Mouse (Mus musculus) MEL (cell line): ENCODE data around the gene Vdac2. TPM values are rescaled to one million over a fixed set of nuclear protein-coding genes. Genes with fewer than 3 reads are reported as not detected.

Experiments
- DNase-seq: peaks from one replicate; pipeline ENCODE4 v3.0.0; 2011; ENCODE audit warnings: low read depth, low spot score
- H3K27ac ChIP-seq: 2 replicates; pipeline ENCODE4 v1.5.1; 2012; ENCODE audit warnings: low read depth, mild to moderate bottlenecking, control low read depth, low read length, moderate library complexity; ENCODE audit not compliant: control insufficient read depth
- H3K27me3 ChIP-seq, 2 experiments: fragments of 150-350 bp in 1 of 2; sonication (generic) in 1 of 2; 2 replicates each; pipeline ENCODE4 v1.6.1; 2012; ENCODE audit warnings: low read length in 2 of 2, mild to moderate bottlenecking in 2 of 2, improper control_type of control experiment in 1 of 2, moderate library complexity in 1 of 2; ENCODE audit not compliant: insufficient read depth in 2 of 2, control insufficient read depth in 1 of 2
- H3K36me3 ChIP-seq, 2 experiments: 2 replicates each; pipeline ENCODE4 v1.6.1; 2012 to 2014; ENCODE audit warnings: low read length in 2 of 2, improper control_type of control experiment in 1 of 2, inconsistent platforms in 1 of 2, mild to moderate bottlenecking in 1 of 2; ENCODE audit not compliant: insufficient read depth in 2 of 2, control insufficient read depth in 1 of 2
- H3K4me1 ChIP-seq, 2 experiments: fragments of 150-350 bp in 1 of 2; sonication (generic) in 1 of 2; 2 replicates each; pipeline ENCODE4 v1.6.1; 2012; ENCODE audit warnings: low read length in 2 of 2, improper control_type of control experiment in 1 of 2, mild to moderate bottlenecking in 1 of 2; ENCODE audit not compliant: insufficient read depth in 2 of 2, control insufficient read depth in 1 of 2
- H3K4me3 ChIP-seq, 2 experiments: fragments of 150-350 bp in 1 of 2; sonication (generic) in 1 of 2; 2 replicates each; pipeline ENCODE4 v1.5.1; 2012; ENCODE audit warnings: low read depth in 2 of 2, low read length in 2 of 2, mild to moderate bottlenecking in 2 of 2, moderate library complexity in 2 of 2, control low read depth in 1 of 2, improper control_type of control experiment in 1 of 2; ENCODE audit not compliant: control insufficient read depth in 1 of 2, insufficient read depth in 1 of 2
- H3K79me2 ChIP-seq: 2 replicates; pipeline ENCODE4 v1.6.1; 2012; ENCODE audit warnings: mild to moderate bottlenecking, low read length, moderate library complexity; ENCODE audit not compliant: control insufficient read depth, poor library complexity, insufficient read depth
- H3K9ac ChIP-seq: 2 replicates; pipeline ENCODE4 v1.6.1; 2012; ENCODE audit warnings: low read depth, mild to moderate bottlenecking, control low read depth, low read length, moderate library complexity; ENCODE audit not compliant: control insufficient read depth, poor library complexity, severe bottlenecking
- H3K9me3 ChIP-seq: fragments of 150-350 bp; sonication (generic); replicated peaks from 2 replicates; pipeline ENCODE4 v1.6.1; 2012; ENCODE audit warnings: mild to moderate bottlenecking, low read length, improper control_type of control experiment, moderate library complexity; ENCODE audit not compliant: insufficient read depth
- BHLHE40 ChIP-seq: IDR thresholded peaks from 2 replicates; pipeline ENCODE4 v1.6.1; 2012; ENCODE audit warnings: low read depth, mild to moderate bottlenecking, inconsistent platforms, low read length, improper control_type of control experiment, borderline replicate concordance
- CHD2 ChIP-seq: IDR thresholded peaks from 2 replicates; pipeline ENCODE4 v1.6.1; 2011; ENCODE audit warnings: low read length, improper control_type of control experiment
- EP300 ChIP-seq, 2 experiments: IDR thresholded peaks; 2 replicates each; pipeline ENCODE4 v1.6.1; 2011; ENCODE audit warnings: improper control_type of control experiment in 2 of 2, low read length in 2 of 2, low read depth in 1 of 2, mild to moderate bottlenecking in 1 of 2
- GABPA ChIP-seq: IDR thresholded peaks from 2 replicates; pipeline ENCODE4 v1.6.1; 2012; ENCODE audit warnings: low read depth, mild to moderate bottlenecking, inconsistent platforms, low read length, improper control_type of control experiment, moderate library complexity
- HCFC1 ChIP-seq: IDR thresholded peaks from 2 replicates; pipeline ENCODE4 v1.6.1; 2012; ENCODE audit warnings: low read depth, mild to moderate bottlenecking, inconsistent platforms, low read length, improper control_type of control experiment, moderate library complexity
- MAFK ChIP-seq: IDR thresholded peaks from 2 replicates; pipeline ENCODE4 v1.6.1; 2011; ENCODE audit warnings: low read depth, mild to moderate bottlenecking, low read length, improper control_type of control experiment, borderline replicate concordance
- MAX ChIP-seq: IDR thresholded peaks from 2 replicates; pipeline ENCODE4 v1.6.1; 2011; ENCODE audit warnings: low read length, improper control_type of control experiment
- MXI1 ChIP-seq: IDR thresholded peaks from 2 replicates; pipeline ENCODE4 v1.6.1; 2011; ENCODE audit warnings: mild to moderate bottlenecking, low read depth, low read length, improper control_type of control experiment
- MYB ChIP-seq: IDR thresholded peaks from 2 replicates; pipeline ENCODE4 v1.6.1; 2011; ENCODE audit warnings: mild to moderate bottlenecking, low read depth, low read length, improper control_type of control experiment
- POLR2A ChIP-seq, 2 experiments: IDR thresholded peaks; 2 replicates each; pipeline ENCODE4 v1.6.1; 2011 to 2012; ENCODE audit warnings: low read length in 2 of 2, mild to moderate bottlenecking in 2 of 2, control low read depth in 1 of 2, improper control_type of control experiment in 1 of 2, low read depth in 1 of 2, moderate library complexity in 1 of 2; ENCODE audit not compliant: control insufficient read depth in 1 of 2, insufficient read depth in 1 of 2, poor library complexity in 1 of 2
- POLR2AphosphoS2 ChIP-seq: IDR thresholded peaks from 2 replicates; pipeline ENCODE4 v1.6.1; 2011; ENCODE audit warnings: low read length, improper control_type of control experiment
- SIN3A ChIP-seq: IDR thresholded peaks from 2 replicates; pipeline ENCODE4 v1.6.1; 2012; ENCODE audit warnings: low read length, improper control_type of control experiment, inconsistent platforms
- SMC3 ChIP-seq: IDR thresholded peaks from 2 replicates; pipeline ENCODE4 v1.6.1; 2011; ENCODE audit warnings: low read depth, low read length, improper control_type of control experiment
- TAL1 ChIP-seq: IDR thresholded peaks from 2 replicates; pipeline ENCODE4 v1.6.1; 2012; ENCODE audit warnings: mild to moderate bottlenecking, inconsistent platforms, low read length, moderate library complexity, mixed read lengths
- TCF12 ChIP-seq: IDR thresholded peaks from 2 replicates; pipeline ENCODE4 v1.6.1; 2014; ENCODE audit warnings: low read depth, mild to moderate bottlenecking, inconsistent platforms, low read length, improper control_type of control experiment, moderate library complexity
- UBTF ChIP-seq: IDR thresholded peaks from 2 replicates; pipeline ENCODE4 v1.6.1; 2012; ENCODE audit warnings: low read depth, mild to moderate bottlenecking, inconsistent platforms, low read length, improper control_type of control experiment, moderate library complexity, borderline replicate concordance; ENCODE audit not compliant: insufficient read depth
- USF1 ChIP-seq: IDR thresholded peaks from 2 replicates; pipeline ENCODE4 v1.6.1; 2014; ENCODE audit warnings: low read depth, mild to moderate bottlenecking, inconsistent platforms, low read length, improper control_type of control experiment, moderate library complexity
- USF2 ChIP-seq, 2 experiments: IDR thresholded peaks; 2 replicates each; pipeline ENCODE4 v1.6.1; 2011 to 2012; ENCODE audit warnings: improper control_type of control experiment in 2 of 2, low read length in 2 of 2, borderline replicate concordance in 1 of 2, inconsistent platforms in 1 of 2, low read depth in 1 of 2, mild to moderate bottlenecking in 1 of 2; ENCODE audit not compliant: insufficient read depth in 1 of 2
- ZMIZ1 ChIP-seq: IDR thresholded peaks from 2 replicates; pipeline ENCODE4 v1.6.1; 2012; ENCODE audit warnings: low read depth, mild to moderate bottlenecking, inconsistent platforms, low read length, improper control_type of control experiment, moderate library complexity
- ZNF384 ChIP-seq: IDR thresholded peaks from 2 replicates; pipeline ENCODE4 v1.6.1; 2012; ENCODE audit warnings: low read depth, mild to moderate bottlenecking, inconsistent platforms, low read length, improper control_type of control experiment
- polyA plus RNA-seq, 2 experiments: library from polyadenylated mRNA; stranded (reverse) in 1 of 2; unstranded in 1 of 2; fragments of >175 nt in 1 of 2; fragments of >200 nt in 1 of 2; gene quantifications; 2 replicates each; pipeline versions ENCODE4 v1.2.1 to v1.2.4; 2012; ENCODE audit warnings: low replicate concordance in 2 of 2, low read depth in 1 of 2; ENCODE audit not compliant: insufficient read length in 2 of 2, insufficient read depth in 1 of 2, missing spikeins in 1 of 2
- total RNA-seq: library from RNA; depleted of rRNA; stranded (reverse); fragments of 300-350 nt; gene quantifications from 2 replicates; pipeline ENCODE4 v1.2.3, GENCODE M21; 2012

Vdac2 gene
- total and polyA plus RNA-seq, 3 experiments: 74.9 to 327 (median 247) TPM

GRCm38 (mm10) chr14:21792250-21792649 is 32.8 kb upstream of the Vdac2 start:
- Histone ChIP-seq H3K9ac (no peak overlapping the region), H3K79me2 (no peaks in the 10 kb centered on the region), H3K4me1 (no peaks in the 10 kb centered on the region), H3K27ac (no peak overlapping the region), H3K9me3 (no peaks in the 10 kb centered on the region), H3K36me3 (peaks cover 0 to 2% of the 10 kb centered on the region in 2 experiments; a peak in 2 of 4 replicates), H3K4me3 (no peak overlapping the region), H3K27me3 (no peaks in the 10 kb centered on the region)
- no peak for DNase-seq
- TF ChIP-seq HCFC1 (no peak), MXI1 (no peak), TAL1 (no peak), TCF12 (no peak), GABPA (no peak), POLR2AphosphoS2 (no peak), EP300 (IDR thresholded peaks at IDR 0.05; ENCODE audit: low read depth in 1 of 2, low read length in 2 of 2) (no peak), MYB (no peak), BHLHE40 (no peak), ZNF384 (no peak), ZMIZ1 (no peak), UBTF (no peak), SIN3A (no peak), MAFK (no peak), MAX (no peak), SMC3 (no peak), USF1 (no peak), POLR2A (IDR thresholded peaks at IDR 0.05; ENCODE audit: control insufficient read depth in 1 of 2, insufficient read depth in 1 of 2, low read depth in 1 of 2, low read length in 2 of 2, poor library complexity in 1 of 2) (no peak)

DNA sequence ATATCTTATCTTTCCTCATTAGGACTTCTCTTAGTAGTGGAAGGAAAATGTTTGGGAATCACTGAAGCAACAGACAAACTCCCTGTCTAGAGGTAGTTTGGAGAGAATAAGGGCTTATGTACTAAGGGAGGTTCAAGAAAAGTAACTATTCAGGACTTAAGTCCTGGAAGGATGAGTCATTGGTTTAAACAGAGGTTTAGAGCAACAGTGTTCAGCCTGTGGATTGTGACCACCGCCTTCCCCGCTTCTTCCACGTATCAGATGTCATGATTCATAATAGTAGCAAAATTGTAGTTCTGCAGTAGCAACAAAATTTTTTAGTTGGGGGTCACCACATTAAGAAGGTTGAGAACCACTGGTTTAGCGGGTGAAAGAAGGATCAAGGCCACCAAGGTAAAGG is 24.4 kb upstream of the Vdac2 start:
- H3K9ac ChIP-seq: no peak overlapping the region
- TF ChIP-seq TCF12 (no peak), EP300 (IDR thresholded peaks at IDR 0.05; ENCODE audit: low read depth in 1 of 2, low read length in 2 of 2) (no peak), POLR2A (IDR thresholded peaks at IDR 0.05; ENCODE audit: control insufficient read depth in 1 of 2, insufficient read depth in 1 of 2, low read depth in 1 of 2, low read length in 2 of 2, poor library complexity in 1 of 2) (no peak), HCFC1 (no peak), USF2 (IDR thresholded peaks at IDR 0.05; ENCODE audit: borderline replicate concordance in 1 of 2, insufficient read depth in 1 of 2, low read depth in 1 of 2, low read length in 2 of 2) (no peak), CHD2 (no peak)
- TF ChIP-seq, all 39 proteins: peak for 0
- DNase-seq: no peak
- Histone ChIP-seq H3K36me3 (peaks cover 0 to 8% of the 10 kb centered on the region in 2 experiments; a peak in 2 of 4 replicates), H3K27ac (no peak overlapping the region), H3K4me3 (no peak overlapping the region), H3K9me3 (no peaks in the 10 kb centered on the region), H3K79me2 (no peaks in the 10 kb centered on the region), H3K4me1 (peaks cover 2 to 7% of the 10 kb centered on the region in 2 experiments; a peak in 2 of 4 replicates), H3K27me3 (no peaks in the 10 kb centered on the region)
